Mouse (Mus musculus): ENCODE results near the gene Kcnj10.

Kcnj10 gene

DNA sequence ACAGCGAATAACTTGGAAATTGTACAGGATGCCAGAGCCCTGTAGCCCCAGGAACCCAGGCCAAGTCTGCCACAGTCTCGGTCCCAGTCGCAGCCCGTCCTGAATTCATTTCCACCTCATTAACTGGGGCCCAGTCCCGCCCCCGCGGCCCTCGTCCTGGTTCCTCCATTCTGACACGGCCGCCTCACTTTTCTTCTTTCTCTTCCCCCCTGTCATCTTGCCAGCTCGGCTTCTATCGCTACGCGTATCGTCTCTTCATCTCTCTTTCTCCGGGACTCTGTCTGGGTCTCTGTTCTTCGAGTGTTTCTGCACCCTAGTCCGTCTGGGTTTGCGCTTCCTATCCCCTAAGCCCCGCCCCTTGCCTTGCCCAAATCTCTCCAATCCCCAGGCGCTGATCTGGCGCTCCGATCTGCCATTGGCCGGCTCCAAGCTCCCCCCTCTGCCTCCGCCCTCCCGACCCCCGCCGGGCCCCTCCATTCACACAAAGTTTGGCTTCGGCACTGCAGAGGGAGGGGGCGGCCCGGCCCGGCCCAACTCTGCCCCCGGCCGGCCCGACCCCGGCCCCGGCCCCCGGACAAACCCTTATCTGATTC lies at the start of gene Kcnj10:
TSS of gene Kcnj10 (plus strand) at position 482 of the 593 bp plus-strand sequence.
- DNase-seq (ENCODE audit: low read depth, low spot score) = no peak

DNA sequence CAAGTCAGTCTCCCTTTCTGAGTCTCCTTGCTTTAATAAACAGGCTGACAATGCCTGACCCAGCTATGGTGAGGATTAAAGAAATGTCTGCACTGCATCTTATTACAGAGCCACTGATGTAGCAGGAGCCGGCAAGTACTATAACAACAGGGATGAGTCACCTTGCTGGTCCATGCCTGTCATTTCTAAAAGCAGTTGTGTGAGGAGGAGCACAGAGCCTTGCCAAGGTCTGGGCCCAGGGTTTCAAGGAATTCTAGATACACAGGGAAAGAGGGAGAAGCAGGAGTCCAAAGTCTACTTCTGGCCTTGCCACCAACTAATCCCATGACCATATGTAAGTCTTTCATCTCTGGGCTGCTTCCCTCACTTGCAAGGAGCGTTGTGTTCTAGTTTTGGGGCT lies 48.1 kb upstream of the Kcnj10 start:
- DNase-seq (ENCODE audit: low read depth, low spot score) = no peak

DNA sequence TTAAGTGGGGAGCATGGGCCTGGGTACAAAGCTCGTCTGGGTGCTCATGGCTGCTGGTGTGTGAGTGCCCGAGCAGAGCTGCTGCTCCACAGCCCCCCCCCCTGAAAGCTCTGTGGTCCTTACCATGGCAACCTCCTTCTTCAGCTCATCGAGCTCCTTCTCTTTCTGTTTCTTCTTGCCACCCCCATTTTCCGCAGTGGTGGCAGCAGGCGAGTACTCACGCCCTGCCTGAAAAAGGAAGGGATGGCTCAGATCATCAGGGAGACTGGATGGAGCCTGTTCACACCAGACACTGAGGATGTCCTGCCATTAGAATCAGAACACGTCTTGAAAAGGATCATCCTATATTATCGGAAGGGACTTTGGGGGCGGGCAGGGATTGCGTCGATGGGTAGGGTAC lies 47.6 kb upstream of the Kcnj10 start:
- no peak for DNase-seq (ENCODE audit: low read depth, low spot score)

DNA sequence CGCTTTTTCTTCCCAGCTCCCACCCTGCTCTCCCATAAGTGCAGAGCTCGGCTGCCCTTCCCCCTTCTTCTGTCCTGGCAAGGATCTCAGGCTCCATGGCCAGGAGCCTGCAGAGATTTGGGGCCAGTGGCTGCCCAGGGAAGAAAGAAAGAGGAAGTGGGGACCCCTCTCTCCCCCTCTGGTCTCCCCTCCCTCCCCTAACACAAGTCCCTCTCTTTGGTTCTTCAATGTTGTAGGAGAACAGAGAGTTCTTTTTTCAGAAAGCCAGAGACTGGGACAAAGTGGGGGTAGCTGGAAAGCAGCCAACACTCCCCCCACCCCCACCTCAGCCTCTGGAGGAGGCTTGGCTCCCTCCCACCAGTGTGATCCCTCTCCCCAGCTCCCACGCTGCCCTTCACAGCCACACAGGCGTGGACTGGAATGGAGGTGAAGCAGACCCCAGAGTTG lies 45.2 kb upstream of the Kcnj10 start:
- no peak for DNase-seq (ENCODE audit: low read depth, low spot score)

DNA sequence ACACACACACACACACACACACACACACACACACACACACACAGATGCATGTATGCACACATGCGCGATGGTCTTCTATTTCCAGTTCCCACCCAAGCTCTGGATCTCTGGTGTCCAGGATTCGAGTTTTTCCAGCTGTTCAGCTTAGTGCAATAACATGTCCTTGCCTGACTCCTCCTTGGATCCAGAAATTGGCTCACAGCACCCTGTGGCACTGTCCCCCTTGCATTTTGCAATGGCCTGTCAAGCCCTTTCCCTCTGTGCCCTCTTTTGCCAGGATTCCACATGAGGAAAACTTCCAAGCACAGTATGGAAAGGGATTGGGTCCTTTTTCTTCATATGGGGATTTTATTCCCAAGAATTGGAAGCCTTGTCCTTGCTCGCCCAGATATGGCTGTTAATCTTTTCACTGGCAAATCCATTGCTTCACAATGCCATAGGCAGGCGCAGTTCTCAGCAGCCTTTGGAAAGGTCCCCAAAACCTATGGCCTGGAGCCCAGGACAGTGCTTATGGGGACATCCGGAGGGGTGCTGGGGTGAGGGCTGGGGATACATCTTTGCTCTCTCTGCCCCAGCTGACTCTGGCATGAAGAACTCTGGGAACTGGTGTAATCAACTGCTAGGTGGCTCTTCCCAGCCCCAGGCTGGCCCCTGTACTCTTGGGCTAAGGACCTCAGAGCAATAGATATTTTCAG lies 44.0 kb upstream of the Kcnj10 start:
- no peak for DNase-seq (ENCODE audit: low read depth, low spot score)

DNA sequence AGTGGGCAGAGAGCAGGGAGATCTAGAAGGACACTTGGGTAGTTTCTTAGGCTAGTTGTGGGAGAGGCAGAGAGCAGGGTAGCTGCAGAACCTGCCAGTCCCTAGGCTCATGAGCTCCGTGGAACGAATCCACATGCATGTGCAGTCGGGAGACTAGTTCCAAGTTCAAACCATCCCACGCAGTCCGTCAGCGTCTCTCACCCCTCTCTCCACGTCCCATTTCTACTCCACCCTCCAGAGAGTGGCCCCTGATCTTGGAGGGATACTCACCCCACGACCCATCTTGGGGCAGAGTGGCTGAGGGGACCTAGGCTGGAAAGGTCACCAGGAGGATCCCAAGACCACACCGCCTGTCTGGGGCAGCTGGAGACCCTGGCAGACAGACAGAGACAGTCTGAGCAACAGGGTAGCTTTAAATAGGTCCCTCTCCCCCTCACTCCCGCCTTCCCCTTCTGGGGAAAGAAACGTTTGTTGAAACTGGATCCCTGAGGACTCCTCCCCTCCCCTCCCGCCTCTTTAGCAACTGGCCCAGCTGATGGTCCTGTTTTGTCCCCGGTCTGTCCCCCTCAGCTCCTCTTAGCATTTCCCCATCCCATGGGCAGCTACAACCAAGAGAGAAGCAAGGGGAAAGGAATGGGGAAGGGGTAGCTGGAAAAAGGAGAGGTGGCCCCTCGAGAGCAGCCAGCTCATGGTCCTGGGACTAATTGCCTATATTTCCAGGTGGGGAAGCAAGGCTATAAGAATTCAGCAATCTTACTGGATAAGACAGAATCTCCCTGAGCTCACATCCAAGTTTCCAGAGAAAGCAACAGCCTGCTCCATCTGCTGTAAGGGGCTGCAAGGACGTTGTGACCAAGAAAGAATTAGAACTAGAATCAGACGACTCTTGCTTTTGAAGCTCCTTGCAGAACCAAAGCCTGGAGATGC lies 43.1 kb upstream of the Kcnj10 start, which contains the start of gene Atp1a2:
TSS of gene Atp1a2 (minus strand) at position 454 of the 927 bp plus-strand sequence.
- no peak for DNase-seq (ENCODE audit: low read depth, low spot score)

DNA sequence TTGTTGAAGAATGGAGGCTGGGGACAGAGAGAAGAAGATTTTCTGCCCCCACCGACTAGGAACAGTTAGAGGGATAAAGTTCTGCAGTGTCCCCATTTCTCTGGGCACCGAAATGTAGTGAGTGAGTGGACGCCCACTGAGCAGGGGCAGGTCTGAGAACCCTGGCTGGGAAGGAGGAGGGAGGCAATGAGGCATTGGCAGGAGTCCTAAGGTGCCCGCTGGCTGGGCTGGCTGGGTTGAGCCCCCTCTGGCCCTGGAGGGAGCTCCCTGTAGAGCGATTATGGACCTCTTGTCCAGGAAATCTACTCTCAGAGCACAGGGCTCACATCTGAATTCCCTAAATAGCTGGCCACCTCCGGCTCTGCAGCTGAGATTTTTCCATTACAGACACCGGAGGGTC lies 41.5 kb upstream of the Kcnj10 start:
- no peak for DNase-seq (ENCODE audit: low read depth, low spot score)

DNA sequence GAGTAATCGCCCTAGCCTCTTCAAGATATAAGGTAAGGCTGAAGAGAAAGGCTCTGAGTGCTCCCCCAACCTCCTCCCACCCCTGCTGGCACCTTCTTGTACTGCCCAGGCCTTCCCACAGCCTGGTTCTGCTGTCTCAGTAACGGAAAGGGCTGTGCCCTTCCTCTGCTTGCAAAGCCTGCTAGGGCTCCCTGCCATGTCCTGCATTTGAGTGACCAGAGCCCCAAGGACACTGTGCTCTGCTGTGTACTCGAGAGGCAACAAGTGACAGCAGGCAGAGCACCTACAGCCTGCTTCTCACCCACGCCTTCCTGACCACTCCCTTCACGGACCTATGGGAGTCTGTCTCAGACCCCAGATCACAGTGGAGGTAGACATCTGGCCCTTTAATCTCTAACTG lies 40.8 kb upstream of the Kcnj10 start:
- DNase-seq (ENCODE audit: low read depth, low spot score) = no peak

DNA sequence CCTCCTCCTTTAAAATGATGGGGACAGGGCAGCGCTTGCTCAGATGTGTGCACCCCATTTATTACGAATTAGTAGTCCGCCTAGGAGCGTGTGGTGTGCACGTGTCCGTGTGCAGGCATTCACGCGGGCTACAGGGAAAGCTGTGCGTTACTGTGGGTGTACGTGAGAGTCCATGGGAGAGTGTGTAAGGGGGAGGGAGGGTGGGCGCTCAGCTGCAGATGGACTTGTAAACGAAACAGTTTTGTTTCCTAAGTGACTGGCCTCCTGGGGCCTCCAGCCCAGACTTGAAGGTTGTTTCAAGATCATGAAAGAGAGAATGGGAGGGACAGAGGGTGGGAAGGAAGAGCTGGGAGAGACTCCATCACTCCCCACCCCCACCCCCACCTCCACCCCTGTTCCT lies 39.8 kb upstream of the Kcnj10 start:
- no peak for DNase-seq (ENCODE audit: low read depth, low spot score)

DNA sequence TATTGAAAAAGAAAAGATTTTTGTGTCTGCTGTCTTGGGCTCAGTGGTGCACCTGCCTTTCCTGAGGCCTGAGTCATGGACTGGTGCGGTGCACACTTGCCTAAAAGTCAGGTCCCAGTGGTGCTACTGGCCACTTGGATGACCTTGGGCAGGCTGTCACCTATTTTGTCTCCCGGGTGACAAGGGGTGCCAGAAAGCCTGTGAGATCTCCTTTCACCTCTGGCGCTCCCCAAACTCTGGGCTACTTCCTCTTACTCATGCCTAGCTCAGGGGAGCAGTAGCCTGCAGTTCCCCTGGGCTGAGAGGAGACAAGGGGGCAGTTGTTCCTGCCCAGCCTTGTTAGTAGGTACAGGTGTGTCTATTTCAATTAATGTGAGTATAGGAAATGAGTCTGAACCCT lies 38.7 kb upstream of the Kcnj10 start:
- no peak for DNase-seq (ENCODE audit: low read depth, low spot score)

DNA sequence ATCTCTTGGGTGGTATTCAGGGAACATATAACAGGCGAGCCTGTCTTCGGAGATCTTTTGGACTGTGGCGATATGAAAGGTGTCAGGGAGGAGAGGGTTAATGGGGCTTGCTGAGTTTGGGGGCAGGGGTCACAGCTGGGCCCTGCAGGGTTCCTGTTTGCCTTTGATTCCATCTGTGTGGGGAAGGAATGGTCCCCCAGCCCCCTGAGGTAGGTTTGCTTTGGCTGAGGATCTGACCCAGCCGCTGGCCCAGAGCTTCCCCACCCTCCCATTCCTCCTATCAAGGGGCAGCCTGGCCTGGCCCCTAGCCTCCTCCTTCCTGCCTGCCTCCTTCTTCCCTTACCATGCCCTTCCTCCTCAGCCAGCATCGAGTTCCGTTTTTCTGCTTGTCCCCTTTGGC lies 38.2 kb upstream of the Kcnj10 start:
- DNase-seq (ENCODE audit: low read depth, low spot score) = no peak

DNA sequence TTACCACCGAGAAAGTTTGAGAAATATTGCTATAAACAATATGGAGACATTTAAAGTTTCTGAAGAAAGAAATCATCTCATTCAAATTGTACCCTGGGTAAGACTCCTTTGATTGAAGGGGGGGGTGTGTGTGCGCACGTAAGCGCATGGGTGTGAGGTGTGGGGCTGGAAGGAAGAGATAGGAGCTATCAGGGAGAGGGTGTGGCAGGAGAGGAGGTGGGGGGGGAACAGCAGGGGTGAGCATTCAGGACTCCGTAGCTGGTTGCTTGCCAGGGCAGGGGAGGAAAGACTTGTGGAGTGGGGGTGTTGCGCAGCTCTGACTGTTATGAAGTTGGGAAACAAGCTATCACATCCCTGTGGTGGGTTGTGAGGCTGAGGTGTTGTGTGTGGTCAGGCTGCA lies 36.6 kb upstream of the Kcnj10 start:
- no peak for DNase-seq (ENCODE audit: low read depth, low spot score)

DNA sequence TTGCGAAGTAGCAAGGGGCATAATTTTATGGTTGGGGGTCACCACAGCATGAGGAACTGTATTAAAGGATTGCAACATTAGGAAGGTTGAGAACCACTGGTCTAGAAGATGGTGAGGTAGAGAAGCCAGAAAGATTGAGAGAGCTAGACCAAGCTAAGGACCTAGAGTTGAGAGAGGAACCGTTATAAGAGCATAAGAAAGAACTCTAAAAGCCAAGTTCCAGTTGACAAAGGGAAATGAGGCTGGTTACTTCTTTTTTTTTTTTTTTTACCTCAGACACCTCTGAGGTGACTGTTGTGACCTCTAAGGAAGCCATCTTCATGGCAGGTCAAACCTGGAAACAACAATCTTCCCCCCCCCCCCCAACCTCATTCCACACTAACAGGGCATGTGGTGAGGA lies 35.9 kb upstream of the Kcnj10 start:
- DNase-seq (ENCODE audit: low read depth, low spot score) = no peak

DNA sequence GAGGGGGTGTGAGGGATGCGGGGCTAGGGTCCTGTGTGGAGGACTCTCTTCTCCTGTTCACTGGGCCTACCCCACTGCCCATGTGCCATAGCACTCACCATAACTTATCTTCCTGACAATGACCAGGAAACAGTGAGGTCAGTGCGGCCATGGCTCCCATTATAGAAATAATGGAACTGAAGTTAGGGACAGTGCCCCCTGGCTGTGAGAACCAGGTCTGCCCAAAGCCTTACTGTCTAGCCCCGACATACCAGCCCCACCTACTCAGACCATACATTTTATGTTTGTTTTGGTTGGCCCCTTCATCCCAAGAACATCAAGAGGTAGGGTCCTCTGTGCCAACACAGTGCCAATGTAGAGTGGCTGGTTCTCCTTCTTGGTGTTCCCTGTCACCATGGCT lies 35.4 kb upstream of the Kcnj10 start:
- no peak for DNase-seq (ENCODE audit: low read depth, low spot score)

DNA sequence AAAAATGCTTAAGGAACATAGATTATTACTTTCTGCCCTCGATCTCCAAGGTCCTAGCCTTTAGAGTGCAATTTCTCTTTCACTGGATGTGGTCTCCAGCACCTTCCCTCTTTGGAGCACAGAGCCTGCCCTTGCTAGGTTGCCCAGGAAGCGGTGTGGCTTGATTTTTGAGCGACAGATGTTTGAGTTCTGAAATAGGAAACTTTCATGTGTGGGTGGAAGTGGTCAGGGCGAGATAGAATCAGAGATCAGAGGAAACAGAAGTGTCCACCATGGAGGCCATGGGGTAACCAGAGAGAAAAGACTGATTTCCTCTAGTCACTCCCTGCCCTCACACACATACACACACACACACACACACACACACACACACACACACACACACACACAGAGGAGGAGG lies 34.8 kb upstream of the Kcnj10 start:
- DNase-seq (ENCODE audit: low read depth, low spot score) = no peak

DNA sequence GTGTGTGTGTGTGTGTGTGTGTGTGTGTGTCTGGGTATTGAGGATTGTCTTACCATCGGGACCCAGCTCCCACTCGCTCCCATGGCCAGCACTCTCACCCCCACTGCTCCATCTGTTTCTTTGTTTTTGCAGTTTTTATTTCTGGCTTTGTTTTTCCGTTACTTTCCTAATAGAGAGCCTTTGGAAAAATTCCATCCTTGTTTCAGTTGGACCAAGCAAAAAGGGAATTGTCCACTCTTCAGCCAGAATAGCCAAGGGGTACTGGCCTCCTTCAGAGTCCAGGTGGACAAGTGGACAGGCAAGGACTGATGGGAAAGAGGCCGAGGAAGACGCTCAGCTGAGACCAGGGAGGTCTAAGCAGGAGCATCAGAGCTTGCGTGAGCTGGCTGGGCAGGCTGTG lies 34.1 kb upstream of the Kcnj10 start:
- no peak for DNase-seq (ENCODE audit: low read depth, low spot score)

DNA sequence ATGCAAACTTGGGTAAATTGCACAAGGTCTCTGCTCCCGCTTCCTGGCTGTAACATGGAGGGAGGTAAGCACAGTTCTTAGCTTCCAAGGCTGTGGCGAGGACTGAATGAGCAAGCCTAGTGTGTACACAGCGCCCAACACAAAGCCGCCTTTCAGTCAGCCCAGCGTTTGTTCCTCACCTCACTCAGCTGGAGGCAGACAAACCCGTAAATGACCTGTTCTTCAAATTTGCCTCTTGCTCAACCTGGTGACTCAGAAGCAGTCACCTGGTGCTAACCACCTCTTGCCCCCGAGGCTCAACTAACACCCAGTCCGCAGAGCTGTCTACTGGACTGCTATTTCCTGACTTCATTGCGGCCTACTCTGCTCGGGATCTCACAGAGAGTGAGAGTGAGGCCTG lies 33.1 kb upstream of the Kcnj10 start:
- no peak for DNase-seq (ENCODE audit: low read depth, low spot score)

DNA sequence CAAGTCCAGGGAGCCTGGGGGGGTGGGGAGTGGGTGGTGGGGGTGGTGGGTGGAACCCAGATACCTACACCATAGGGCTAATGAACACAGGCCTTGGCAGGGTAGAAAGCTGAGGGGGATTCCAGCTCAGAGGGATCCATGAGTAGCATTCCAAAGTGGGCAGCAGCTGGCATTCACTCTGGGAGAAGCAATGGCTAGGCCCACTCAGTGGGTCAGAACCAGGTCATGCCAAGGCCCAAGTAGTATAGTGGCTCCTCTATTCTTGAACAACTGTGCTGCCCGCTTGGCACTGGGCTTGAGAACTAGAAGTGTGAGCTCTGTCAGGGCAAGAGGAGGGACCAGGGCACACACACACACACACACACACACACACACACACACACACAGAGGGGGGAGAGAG lies 32.6 kb upstream of the Kcnj10 start:
- DNase-seq (ENCODE audit: low read depth, low spot score) = no peak

DNA sequence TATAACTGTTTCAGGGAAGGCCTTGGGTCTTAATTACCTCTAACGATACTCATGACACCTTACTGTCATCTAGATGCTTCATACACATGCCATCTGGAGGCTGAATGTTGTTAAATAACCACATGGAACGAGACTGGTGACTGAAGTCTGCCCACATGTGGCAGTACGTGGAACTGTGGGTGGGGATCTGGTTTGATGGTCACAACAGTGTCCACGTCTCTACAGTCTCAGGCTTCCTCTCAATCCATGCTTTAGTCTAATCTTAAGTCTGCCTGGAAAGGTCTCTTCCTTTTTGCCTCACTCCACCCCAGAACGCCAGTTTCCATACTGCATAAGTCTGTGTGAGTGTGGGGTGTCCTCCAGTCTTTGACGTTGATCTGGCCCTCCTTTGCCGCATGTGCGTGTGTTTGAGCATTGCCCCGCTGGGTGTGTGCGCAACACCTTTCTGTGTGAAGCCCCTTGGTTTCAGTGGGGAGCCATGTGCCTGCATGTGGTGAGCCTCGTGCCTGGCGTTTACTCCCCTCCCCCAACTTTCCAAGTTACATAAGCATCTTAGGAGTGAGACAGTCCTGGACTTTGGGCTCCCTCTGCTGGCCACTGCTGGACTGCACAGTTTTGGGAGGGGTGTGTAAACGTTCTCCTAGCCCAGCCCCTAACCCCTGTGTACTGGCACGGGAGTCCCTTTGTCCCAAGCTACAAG lies 31.2 kb upstream of the Kcnj10 start:
- peak; percentile 90 for DNase-seq (ENCODE audit: low read depth, low spot score)

DNA sequence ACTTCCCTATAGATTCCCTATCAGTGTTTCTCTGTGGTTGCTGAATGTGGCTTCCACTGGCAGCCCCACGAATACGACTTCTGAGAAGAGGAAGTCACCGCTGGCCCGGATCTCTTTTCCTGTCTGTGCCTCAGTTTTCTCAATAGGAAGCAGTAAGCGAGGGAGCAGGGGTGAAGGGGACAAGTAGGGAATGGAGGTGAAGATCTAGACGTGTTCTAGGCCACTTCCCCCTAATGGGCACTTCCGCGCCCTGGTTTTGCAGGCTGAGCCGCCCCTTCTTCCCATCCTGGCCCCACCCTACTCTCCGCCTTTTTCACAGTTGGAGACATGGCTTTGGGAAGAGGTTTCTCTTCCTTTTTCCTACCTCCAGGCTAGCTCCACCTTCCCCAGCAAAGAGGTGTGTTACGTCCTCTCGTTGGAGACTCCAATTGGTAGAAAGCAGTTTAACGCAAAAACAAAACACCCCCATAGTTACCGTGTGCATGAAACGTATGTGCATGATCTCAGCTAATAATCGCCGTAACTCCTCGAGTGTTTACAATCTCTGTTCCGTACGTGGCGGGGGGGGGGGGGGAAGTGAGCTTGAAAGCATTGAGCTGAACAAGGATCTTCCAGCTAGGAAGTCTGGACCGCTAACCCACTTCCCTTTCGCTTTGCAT lies 29.6 kb upstream of the Kcnj10 start:
- peak; percentile 94 for DNase-seq (ENCODE audit: low read depth, low spot score)
